Mouse (Mus musculus): Measurements from ENCODE around the gene Tro.

Gene Tro

DNA sequence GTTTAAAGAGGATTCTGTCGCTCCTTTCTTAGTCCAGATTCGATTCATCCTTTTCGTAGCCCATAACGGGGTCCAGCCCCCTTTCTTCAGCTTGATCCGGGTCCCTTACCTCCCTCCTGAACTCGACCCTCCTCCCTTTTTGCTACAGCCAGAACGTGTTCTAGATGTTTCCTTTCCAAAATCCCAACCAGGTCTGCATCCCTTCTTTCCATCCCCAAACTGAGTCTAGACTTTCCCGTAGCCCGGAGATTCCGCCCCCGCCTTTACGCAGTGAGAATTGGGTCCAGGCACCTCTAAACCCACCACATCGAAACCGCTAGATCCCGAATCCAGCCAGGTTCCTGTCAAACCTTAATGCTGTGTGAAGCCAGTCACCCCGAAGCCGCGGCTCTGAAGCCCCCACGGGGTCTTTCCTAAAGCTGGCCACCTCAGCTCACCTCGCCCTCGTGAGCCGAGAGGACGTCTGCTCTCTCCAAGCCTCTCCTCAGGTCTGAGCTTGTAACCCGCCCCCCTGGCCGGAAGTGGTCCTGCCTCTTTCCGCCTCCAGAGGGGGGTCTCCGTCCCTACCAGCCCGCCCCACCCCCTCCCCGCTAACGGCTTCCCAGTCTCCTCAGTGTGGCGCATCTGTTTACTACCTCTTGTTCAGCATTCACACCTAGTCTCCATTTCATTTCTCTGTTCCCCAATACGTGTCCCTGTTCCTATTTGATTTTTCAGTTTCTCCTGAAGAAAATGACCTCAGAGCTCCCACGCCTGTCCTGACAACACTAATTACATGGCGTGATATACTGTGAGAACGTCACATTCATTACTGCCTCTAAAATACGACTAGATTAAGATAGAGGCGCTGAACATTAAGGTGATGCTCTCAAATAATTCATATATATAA lies at the start of gene Tro:
Gene Tro, minus strand, starts transcription at position 676 of the 889 bp plus-strand sequence.
- DNase-seq: no peak

GRCm38 (mm10) chrX:150677505-150677904 lies 20.1 kb upstream of the Tro start:
- no peak for DNase-seq

DNA sequence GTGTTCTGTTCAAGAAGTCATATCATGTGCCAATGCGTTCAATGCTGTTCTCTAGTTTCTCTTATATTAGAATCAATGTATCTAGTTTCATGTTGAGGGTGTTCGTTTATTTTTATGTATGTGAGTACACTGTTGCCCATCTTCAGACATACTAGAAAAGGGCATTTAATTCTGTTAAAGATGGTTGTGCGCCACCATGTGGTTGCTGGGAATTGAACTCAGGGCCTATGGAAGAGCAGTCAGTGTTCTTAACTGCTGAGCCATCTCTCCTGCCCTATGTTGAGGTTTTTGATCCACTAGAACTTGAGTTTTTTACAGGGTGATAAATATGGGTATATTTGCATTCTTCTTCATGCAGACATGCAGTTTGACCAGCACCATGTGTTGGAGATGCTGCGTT lies 5.4 kb upstream of the Tro start:
- DNase-seq: no peak

- DNase-seq: no peak
Observed at GRCm38 (mm10) chrX:150657797-150658118, 375 bp upstream of the Tro start.

DNA sequence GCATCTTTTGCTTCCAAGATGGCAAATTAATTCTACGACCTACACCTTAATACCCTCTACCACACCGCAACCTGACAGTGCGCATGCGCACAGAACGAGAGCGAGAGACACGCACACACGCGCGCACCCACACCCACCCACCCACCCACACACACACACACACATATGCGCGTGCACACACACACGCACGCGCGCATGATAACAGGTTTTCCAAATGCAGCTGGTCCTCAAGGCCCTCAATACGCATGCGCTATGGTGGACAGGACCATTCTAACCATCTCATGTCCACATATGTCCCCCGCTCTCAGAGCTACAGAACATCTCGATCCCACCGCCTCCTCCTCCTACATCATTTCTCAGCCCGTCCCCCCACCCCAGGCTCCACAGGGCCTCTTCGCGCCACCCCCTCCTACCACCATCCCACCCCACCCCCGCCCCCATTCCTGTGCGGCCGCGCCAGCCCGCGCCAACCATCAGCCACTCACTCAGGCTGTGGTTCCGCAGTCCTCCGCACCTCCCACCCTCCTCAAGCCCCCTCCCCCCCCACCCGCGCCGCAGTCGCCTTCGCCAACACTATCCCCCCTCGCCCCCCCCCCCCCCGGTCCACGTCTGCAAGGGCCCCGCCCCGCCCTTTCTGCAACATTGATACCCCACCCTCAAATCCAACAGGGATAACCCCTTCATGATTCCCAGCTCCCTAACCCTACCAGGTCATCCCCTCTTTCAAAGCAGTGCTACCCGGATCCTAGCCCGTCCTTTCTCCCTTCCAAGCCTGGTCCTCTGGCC lies 1.1 kb downstream of the Tro start:
- DNase-seq: no peak

DNA sequence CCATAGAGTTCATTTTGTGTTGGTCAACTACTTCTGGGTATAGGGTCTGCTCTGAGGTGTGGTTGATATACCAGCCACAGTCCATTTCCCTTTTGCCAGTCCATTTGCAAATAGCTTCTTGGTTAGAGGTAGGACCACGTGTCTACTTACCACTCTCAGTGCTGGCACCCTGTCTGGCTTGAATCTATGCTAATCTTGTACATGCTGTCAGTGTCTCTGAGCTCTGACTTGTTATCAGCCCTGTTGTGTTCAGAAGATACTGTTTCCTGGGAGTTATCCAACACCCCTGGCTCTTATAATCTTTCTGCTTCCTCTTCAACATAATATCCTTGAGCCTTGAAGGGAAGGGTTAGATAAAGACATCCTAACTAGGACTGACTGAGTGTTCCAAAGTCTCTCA lies 21.0 kb downstream of the Tro start:
- DNase-seq: no peak

DNA sequence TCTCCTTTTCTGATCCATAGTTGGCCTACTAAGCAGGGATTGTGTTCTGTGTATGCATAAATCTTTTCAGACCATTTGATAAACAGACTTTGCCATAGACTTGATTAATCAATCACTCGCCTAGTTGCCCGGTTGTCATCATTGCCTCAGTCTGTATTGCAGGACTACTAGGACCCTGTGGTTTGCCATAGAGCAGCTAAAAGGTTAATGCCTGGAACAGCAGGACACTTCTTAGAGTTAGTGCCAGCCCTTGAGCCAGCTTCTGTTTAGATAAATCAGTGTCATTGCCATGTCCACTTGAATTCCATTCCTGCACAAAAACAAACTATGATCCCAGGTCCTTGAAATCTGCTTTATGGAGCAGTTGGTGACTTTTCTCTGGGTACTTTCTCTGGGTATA lies 58.5 kb downstream of the Tro start:
- no peak for DNase-seq

All from lung, adult 18-20 months (tissue).